Mouse (Mus musculus): ENCODE results near the gene E2f3. TPM values are rescaled to one million over a fixed set of nuclear protein-coding genes. Genes with fewer than 3 reads are reported as not detected.

E2f3 gene
- total RNA-seq, 2 experiments from 2014 or later: 3.8 to 6.3 TPM

Other genes with a start within 250 kb of the E2f3 start
- gene Cdkal1, start 130.4 kb downstream of the E2f3 start, total RNA-seq (2015; ENCODE audit: low replicate concordance): 4.3 and 9.2 TPM in 2 replicates
- 13.0 and 24.6 TPM in 2 replicates for gene Cdkal1, start 130.4 kb downstream of the E2f3 start, total RNA-seq (2017; ENCODE audit: low replicate concordance)
- 0.84 and 6.1 TPM in 2 replicates for gene Mboat1, start 150.4 kb upstream of the E2f3 start, total RNA-seq (2015; ENCODE audit: low replicate concordance)
- 1.7 TPM in 1 of 2 replicates, not detected in the other for gene Mboat1, start 150.4 kb upstream of the E2f3 start, total RNA-seq (2017; ENCODE audit: low replicate concordance)